In genomic region chr1:195018089-195018999, GRCm38 (mm10) we compare ENCODE assay signal across 8 mouse cellular contexts.
A peak's percentile ranks its signal among the peaks of the same experiment; 100 is the strongest.
DNase-seq lines count a peak whose midpoint lies in the region; ATAC-seq lines count a peak whose summit lies in the region.

No protein-coding gene starts in this region.

- H3K27me3 ChIP-seq in midbrain, embryonic 11.5 days (ENCODE audit: control insufficient read depth, insufficient read depth, low read length) = no peaks in the 10 kb centered on the region
- H3K27me3 ChIP-seq in midbrain, embryonic 10.5 days (ENCODE audit: low read depth, poor library complexity, severe bottlenecking) = no peaks in the 10 kb centered on the region
- no peaks in the 10 kb centered on the region for H3K27me3 ChIP-seq in liver, embryonic 15.5 days

- no peak overlapping the region for H3K27ac ChIP-seq in midbrain, embryonic 11.5 days (ENCODE audit: low read depth, low read length)
- no peak overlapping the region for H3K27ac ChIP-seq in midbrain, embryonic 10.5 days (replicated peaks)
- H3K27ac ChIP-seq in liver, embryonic 15.5 days (replicated peaks) = no peak overlapping the region

- H3K4me3 ChIP-seq in midbrain, embryonic 11.5 days (ENCODE audit: low read depth, low read length) = no peak overlapping the region
- H3K4me3 ChIP-seq in midbrain, embryonic 10.5 days = no peak overlapping the region
- no peak overlapping the region for H3K4me3 ChIP-seq in liver, embryonic 15.5 days (replicated peaks)

- no peak for DNase-seq in midbrain, embryonic 11.5 days (ENCODE audit: low spot score, missing footprints)
- no peak for DNase-seq in midbrain, embryonic 10.5 days (ENCODE audit: low spot score)
- peak; percentile 89 for DNase-seq in cerebellum, adult 11 months
- DNase-seq in kidney, postnatal 36 days = peak; percentile 87 to 95
- DNase-seq in retina, postnatal 1 day = peak; percentile 51
- DNase-seq in spleen, postnatal 14 days (ENCODE audit: low spot score in 2 of 2) = no peak

- no peak overlapping the region for H3K9ac ChIP-seq in midbrain, embryonic 11.5 days (ENCODE audit: low read length)
- no peak overlapping the region for H3K9ac ChIP-seq in liver, embryonic 15.5 days

- ATAC-seq in midbrain, embryonic 11.5 days (ENCODE audit: low FRiP score) = peak; percentile 62
- ATAC-seq in granulocyte monocyte progenitor cell, adult 5-6 weeks (replicated peaks; ENCODE audit: poor library complexity, severe bottlenecking) = peak; percentile 39; the same call in 1 of the 2 replicates
- ATAC-seq in liver, embryonic 15.5 days (ENCODE audit: insufficient read depth) = 0 out of 2 replicates have a peak, but pooled peaks have one; percentile 25

- no peaks in the 10 kb centered on the region for H3K9me3 ChIP-seq in midbrain, embryonic 11.5 days (ENCODE audit: control insufficient read depth, low read length)
- H3K9me3 ChIP-seq in midbrain, embryonic 10.5 days (replicated peaks) = no peaks in the 10 kb centered on the region
- H3K9me3 ChIP-seq in liver, embryonic 15.5 days (replicated peaks) = no peaks in the 10 kb centered on the region

- H3K4me1 ChIP-seq in midbrain, embryonic 11.5 days (ENCODE audit: control insufficient read depth, insufficient read depth, low read length) = no peaks in the 10 kb centered on the region
- peaks cover 3% of the 10 kb centered on the region; the same call in 1 of the 2 replicates for H3K4me1 ChIP-seq in midbrain, embryonic 10.5 days
- no peaks in the 10 kb centered on the region for H3K4me1 ChIP-seq in liver, embryonic 15.5 days (replicated peaks)

- WGBS in midbrain, embryonic 11.5 days = 86% methylated on average over 9 of the region's 9 CpGs
- 87% methylated on average over 9 of the region's 9 CpGs for WGBS in midbrain, embryonic 10.5 days
- WGBS in liver, embryonic 15.5 days (ENCODE audit: insufficient replicate concordance) = 70% methylated on average over 9 of the region's 9 CpGs

- H3K4me2 ChIP-seq in midbrain, embryonic 11.5 days = no peak overlapping the region
- no peak overlapping the region for H3K4me2 ChIP-seq in liver, embryonic 15.5 days

- H3K36me3 ChIP-seq in midbrain, embryonic 11.5 days (ENCODE audit: control insufficient read depth, insufficient read depth, low read length) = no peaks in the 10 kb centered on the region
- no peaks in the 10 kb centered on the region for H3K36me3 ChIP-seq in midbrain, embryonic 10.5 days
- no peaks in the 10 kb centered on the region for H3K36me3 ChIP-seq in liver, embryonic 15.5 days (replicated peaks)

Comparison
In these comparisons a context has a peak if more than half of its experiments do, and no peak if none do; other contexts are left out.
1. DNase-seq: peak in cerebellum, adult 11 months (single experiment), kidney, postnatal 36 days (2 of 2) and retina, postnatal 1 day (single experiment); none in midbrain, embryonic 11.5 days (single experiment), midbrain, embryonic 10.5 days (single experiment) and spleen, postnatal 14 days (0 of 2).
2. Peak in every context shown above with its lines, with median percentiles within 50 percentile points of each other: ATAC-seq.